Mouse (Mus musculus): ENCODE measurements around the gene Nadsyn1.

DNA sequence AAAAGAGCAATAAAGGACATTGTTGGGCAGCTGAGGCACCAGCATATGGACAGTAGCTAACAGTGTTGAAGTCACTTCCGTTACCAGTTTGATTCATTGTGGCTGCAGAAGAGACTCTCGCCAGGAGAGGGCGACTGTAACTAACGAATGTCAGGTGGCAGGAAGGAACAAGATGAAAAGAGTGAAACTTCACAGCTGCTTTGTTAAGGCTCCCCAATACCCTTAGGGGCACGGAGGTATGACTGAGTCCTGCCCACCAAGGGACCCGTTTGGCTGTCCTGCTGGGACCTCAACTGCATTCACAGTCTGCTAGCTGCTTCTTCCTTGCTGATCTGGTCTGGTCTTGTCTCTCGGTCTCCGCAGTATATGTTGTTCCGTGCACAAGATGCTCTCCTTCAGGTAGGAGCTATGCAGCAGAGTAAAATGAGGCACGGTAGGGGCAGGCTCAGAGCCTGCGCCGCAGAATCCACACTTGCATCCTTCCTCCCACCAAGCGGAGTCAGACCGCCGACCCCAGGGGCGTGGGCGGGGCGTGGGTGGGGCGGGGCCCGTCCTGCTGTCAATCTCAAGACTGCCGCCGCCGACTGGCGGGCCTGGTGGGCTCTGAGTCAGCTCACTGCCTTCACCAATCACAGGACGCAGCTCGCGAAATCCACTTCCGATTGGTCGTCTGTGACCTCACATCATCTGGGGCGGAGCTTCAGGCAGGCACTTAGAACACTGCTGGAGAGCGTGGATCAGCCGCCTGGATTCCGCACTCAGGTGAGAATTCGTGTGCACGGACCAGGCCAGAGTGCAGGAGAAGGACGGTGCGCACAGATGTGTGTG, 7.1 kb upstream of the Nadsyn1 start:
- TF ChIP-seq EP300 (IDR thresholded peaks at IDR 0.05; ENCODE audit: low read depth) (0 out of 2 replicates have a peak, but pooled peaks have one; percentile 46), CTCF (IDR thresholded peaks at IDR 0.05; ENCODE audit: low read depth) (peak; percentile 88)

All from heart, postnatal 0 days (tissue).